Mouse (Mus musculus) layer of hippocampus, adult 18-20 months (tissue): Measurements from ENCODE around the gene Ccdc155. TPM values are rescaled to one million over a fixed set of nuclear protein-coding genes. Genes with fewer than 3 reads are reported as not detected.
"Not testable (repeated sequence)": the region's sequence is repeated elsewhere in the genome, so short reads cannot be mapped to it uniquely, and the experiment has no call there.

Experiments
- DNase-seq, 2 experiments: peaks; one replicate each; pipeline ENCODE4 v3.0.0; 2022; ENCODE audit warnings: low spot score in 2 of 2
- total RNA-seq, 2 experiments: library from RNA; stranded (reverse); gene quantifications; 2 replicates each; pipeline ENCODE4 v1.2.3; 2021

The Ccdc155 gene
- total RNA-seq, 2 experiments from 2014 or later, result 2.2 to 3.4 TPM

GRCm38 (mm10) chr7:45165701-45166100 lies 39.0 kb downstream of the Ccdc155 start:
- DNase-seq, result no peak

GRCm38 (mm10) chr7:45164833-45165232 lies 39.9 kb downstream of the Ccdc155 start:
- DNase-seq, result peak in 1 of 2 experiments; percentile 30

GRCm38 (mm10) chr7:45163735-45164490 lies 40.8 kb downstream of the Ccdc155 start, which contains the start of gene Slc17a7:
Gene Slc17a7 (plus strand): TSS chr7:45163949.
- DNase-seq, result peak in 1 of 2 experiments; percentile 74

GRCm38 (mm10) chr7:45162996-45163615 lies 41.6 kb downstream of the Ccdc155 start:
- DNase-seq, result no peak

GRCm38 (mm10) chr7:45162551-45162950 lies 42.1 kb downstream of the Ccdc155 start:
- peak in 1 of 2 experiments; percentile 72 for DNase-seq

- DNase-seq, result peak; percentile 97
These were observed 42.8 kb downstream of the Ccdc155 start for GRCm38 (mm10) chr7:45161612-45162473.

GRCm38 (mm10) chr7:45160866-45161265 lies 43.8 kb downstream of the Ccdc155 start:
- no peak for DNase-seq

- DNase-seq, result no peak
These were observed 44.3 kb downstream of the Ccdc155 start for GRCm38 (mm10) chr7:45160316-45160800.

GRCm38 (mm10) chr7:45158991-45159390 lies 45.7 kb downstream of the Ccdc155 start:
- DNase-seq, result no peak

GRCm38 (mm10) chr7:45157459-45157858 lies 47.2 kb downstream of the Ccdc155 start:
- DNase-seq, result no peak

GRCm38 (mm10) chr7:45156206-45156605 lies 48.5 kb downstream of the Ccdc155 start:
- DNase-seq, result no peak

- DNase-seq, result no peak
These were observed 49.1 kb downstream of the Ccdc155 start for GRCm38 (mm10) chr7:45155590-45155989.

- peak in 1 of 2 experiments; percentile 60 for DNase-seq
These were observed 49.6 kb downstream of the Ccdc155 start for GRCm38 (mm10) chr7:45154993-45155514.

- DNase-seq, result peak; percentile 94 to 99
These were observed 50.3 kb downstream of the Ccdc155 start, which contains the start of the genes Pih1d1 and Aldh16a1 for GRCm38 (mm10) chr7:45154096-45154992. Gene Pih1d1 (plus strand): TSS chr7:45154303. Gene Aldh16a1 (minus strand): TSS chr7:45154584.

GRCm38 (mm10) chr7:45153586-45153985 lies 51.1 kb downstream of the Ccdc155 start:
- DNase-seq, result no peak

- not testable (repeated sequence) for DNase-seq
These were observed 51.6 kb downstream of the Ccdc155 start for GRCm38 (mm10) chr7:45153052-45153451.

- DNase-seq, result no peak
These were observed 53.4 kb downstream of the Ccdc155 start for GRCm38 (mm10) chr7:45151303-45151702.

GRCm38 (mm10) chr7:45150321-45150720 lies 54.4 kb downstream of the Ccdc155 start:
- DNase-seq, result no peak

- no peak for DNase-seq
These were observed 55.1 kb downstream of the Ccdc155 start for GRCm38 (mm10) chr7:45149545-45149944.

- no peak for DNase-seq
These were observed 56.1 kb downstream of the Ccdc155 start for GRCm38 (mm10) chr7:45148534-45149098.
